9 mouse cellular contexts compared by ENCODE assay signal in the genomic region with DNA sequence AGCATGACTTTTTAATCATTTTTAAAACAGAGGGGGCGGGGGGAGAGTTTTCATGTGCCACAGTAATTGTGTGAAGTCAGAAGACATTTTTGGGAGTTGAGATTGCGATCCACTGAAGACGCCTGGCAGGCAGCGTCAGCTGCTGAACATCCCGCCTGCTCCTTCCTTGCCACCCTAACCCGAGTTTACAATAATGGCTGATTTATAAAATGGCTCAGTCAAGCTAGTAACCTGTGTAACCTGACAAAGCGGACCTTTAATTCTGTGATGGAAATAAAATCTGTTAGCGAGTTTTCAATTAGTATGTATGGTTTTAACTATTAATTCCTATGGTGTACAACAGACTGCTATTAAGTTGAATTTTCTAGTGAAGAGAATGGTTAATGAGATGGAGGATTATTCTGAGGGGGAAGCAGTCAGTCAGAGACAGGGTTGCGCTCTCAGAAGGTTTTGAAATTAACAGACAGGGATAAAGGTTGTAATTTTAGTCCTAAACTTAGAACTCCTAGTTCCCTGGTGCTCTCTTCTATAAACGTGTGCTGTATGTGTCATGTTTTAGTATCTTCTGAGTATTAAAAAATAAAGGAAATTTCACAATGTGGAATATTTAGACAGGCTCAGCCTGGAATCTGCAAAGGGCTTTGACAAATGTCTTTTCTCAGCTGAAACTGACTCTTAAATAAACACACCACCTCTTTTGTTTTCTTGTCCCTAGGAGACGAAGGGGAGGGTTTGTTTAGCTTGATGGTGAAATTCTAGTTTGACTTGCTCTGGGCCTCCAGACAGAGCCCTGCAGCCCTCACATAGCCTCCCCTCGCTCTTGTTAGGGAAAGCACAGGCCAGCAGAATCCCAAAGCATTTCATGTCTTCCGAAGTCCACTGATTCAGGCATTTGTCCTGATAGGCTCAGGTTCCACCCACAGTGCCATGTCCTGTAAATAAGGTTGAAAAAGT. TPM values are rescaled to one million over a fixed set of nuclear protein-coding genes. Genes with fewer than 3 reads are reported as not detected.
DNase-seq lines count a peak whose midpoint lies in the region; ATAC-seq and TF ChIP-seq lines count a peak whose summit lies in the region.
"Had no signal": no experiment of that assay in that cellular context is flagged by ENCODE, and none has a peak within 500 bp of the region (broad histone marks: within the 10 kb centered on the region; RNA-seq: fewer than 3 reads in every experiment).

No protein-coding gene starts in this region.

- peak; percentile 81 for DNase-seq in heart, adult 11 months
- no peak for DNase-seq in heart, postnatal 14 days
- no peak for DNase-seq in intestine, embryonic 14.5 days (ENCODE audit: low spot score)
- no peak for DNase-seq in right cerebral cortex, postnatal 25 days
- DNase-seq in B cell, adult 2 months = no peak
- no peak for DNase-seq in adrenal gland, postnatal 10 days

- H3K9me3 ChIP-seq in intestine, embryonic 14.5 days (ENCODE audit: control insufficient read depth, low read length) = no peaks in the 10 kb centered on the region

- no peak for TF ChIP-seq CTCF in bone marrow macrophage, adult 2 months (IDR thresholded peaks at IDR 0.05; ENCODE audit: low read depth, low read length)

- H3K27me3 ChIP-seq in intestine, embryonic 14.5 days (replicated peaks; ENCODE audit: control insufficient read depth, insufficient read depth, low read length) = no peaks in the 10 kb centered on the region

- no peak overlapping the region for H3K9ac ChIP-seq in intestine, embryonic 14.5 days (ENCODE audit: low read length)

- WGBS in intestine, embryonic 14.5 days = 40% methylated on average over 13 of the region's 13 CpGs
- 94% methylated on average over 13 of the region's 13 CpGs for WGBS in macrophage (ENCODE audit: missing documents)

- TF ChIP-seq POLR2A in bone marrow macrophage, adult 2 months (IDR thresholded peaks at IDR 0.05; ENCODE audit: borderline replicate concordance, low read depth, low read length) = no peak

- H3K4me1 ChIP-seq in bone marrow macrophage, adult 2 months (ENCODE audit: control insufficient read depth, insufficient read depth, low read length) = peaks cover 18% of the 10 kb centered on the region
- H3K4me1 ChIP-seq in intestine, embryonic 14.5 days (replicated peaks; ENCODE audit: control insufficient read depth, insufficient read depth, low read length) = peaks cover 24% of the 10 kb centered on the region

- H3K27ac ChIP-seq in bone marrow macrophage, adult 2 months (ENCODE audit: insufficient read depth, low read depth, low read length) = peak overlapping the region; percentile 63
- peak overlapping the region; percentile 55 for H3K27ac ChIP-seq in intestine, embryonic 14.5 days (ENCODE audit: low read depth)
- peak overlapping the region; percentile 47 for H3K27ac ChIP-seq in macrophage

- H3K4me2 ChIP-seq in intestine, embryonic 14.5 days (ENCODE audit: low read length) = no peak overlapping the region

- intact Hi-C loops in heart, postnatal 14 days (cut with DNase I) = loop anchor here (5.0 kb wide), 1 partner anchor 53 kb away; the partner anchor contains the start of gene Trp53bp2

- ATAC-seq in intestine, embryonic 14.5 days (replicated peaks; ENCODE audit: low FRiP score, low TSS enrichment, low read depth) = no peak

- peaks cover 41% of the 10 kb centered on the region for H3K36me3 ChIP-seq in intestine, embryonic 14.5 days (ENCODE audit: control insufficient read depth, insufficient read depth, low read length)
- H3K36me3 ChIP-seq in macrophage (ENCODE audit: inconsistent target) = peaks cover 7% of the 10 kb centered on the region; the same call in 1 of the 2 replicates

- no peaks in the 10 kb centered on the region for H3K79me2 ChIP-seq in macrophage (ENCODE audit: inconsistent target)

- no peak overlapping the region for H3K4me3 ChIP-seq in bone marrow macrophage, adult 2 months (ENCODE audit: insufficient read depth, low read length)
- H3K4me3 ChIP-seq in intestine, embryonic 14.5 days (ENCODE audit: low read depth, low read length) = no peak overlapping the region
- no peak overlapping the region for H3K4me3 ChIP-seq in macrophage (ENCODE audit: inconsistent target)
- H3K4me3 ChIP-seq: myocyte had no signal

RNA-seq across cellular contexts. Expression of gene Trp53bp2, which starts 51.6 kb away (rescaled TPM):
- 10 to 100 TPM; 12.6 to 15.5 TPM for total RNA-seq in heart, postnatal 14 days (2021)
- polyA plus RNA-seq in bone marrow macrophage, adult 2 months (2012; ENCODE audit: insufficient read depth, insufficient read length, missing spikeins) = 10.9 and 12.5 TPM in 2 replicates
- 26.9 and 27.5 TPM in 2 replicates for polyA plus RNA-seq in intestine, embryonic 14.5 days (2014; fragmentation: Nextera tagmentation; extraction: Ambion mirVana)
- 10 to 100 TPM in 25 of 26 experiments, 1 to 10 TPM in 1; 9.6 to 27.3 (median 18.4) TPM for total RNA-seq in macrophage (2018; cell fraction: chromatin; rRNA removed)
- total RNA-seq in macrophage (2018; cell fraction: cytosol; rRNA removed) = 10 to 100 TPM in 18 of 26 experiments, 1 to 10 TPM in 8; 8.3 to 16.7 (median 11.0) TPM
- 10 to 100 TPM; 10.9 to 25.2 (median 16.2) TPM for total RNA-seq in macrophage (2018; cell fraction: nucleus; rRNA removed)
- 7.8 to 17.9 TPM (median 9.2 TPM) in 3 replicates for polyA plus RNA-seq in macrophage (2018)
- total RNA-seq in adrenal gland, postnatal 10 days (2021) = 10 to 100 TPM; 21.2 to 21.9 TPM

RNA-seq across cellular contexts. Expression of gene Capn2, which starts 56.8 kb away (rescaled TPM):
- 10 to 100 TPM; 69.8 to 72.5 TPM for total RNA-seq in heart, postnatal 14 days (2021)
- 132 and 135 TPM in 2 replicates for polyA plus RNA-seq in bone marrow macrophage, adult 2 months (2012; ENCODE audit: insufficient read depth, insufficient read length, missing spikeins)
- polyA plus RNA-seq in intestine, embryonic 14.5 days (2014; fragmentation: Nextera tagmentation; extraction: Ambion mirVana) = 89.9 and 94.5 TPM in 2 replicates
- 100 to 1,000 TPM in 21 of 26 experiments, 10 to 100 TPM in 5; 84.5 to 828 (median 165) TPM for total RNA-seq in macrophage (2018; cell fraction: chromatin; rRNA removed)
- 100 to 1,000 TPM in 25 of 26 experiments, 10 to 100 TPM in 1; 96.0 to 197 (median 120) TPM for total RNA-seq in macrophage (2018; cell fraction: cytosol; rRNA removed)
- 100 to 1,000 TPM in 17 of 26 experiments, 10 to 100 TPM in 9; 65.4 to 316 (median 105) TPM for total RNA-seq in macrophage (2018; cell fraction: nucleus; rRNA removed)
- 94.4 to 189 TPM (median 167 TPM) in 3 replicates for polyA plus RNA-seq in macrophage (2018)
- total RNA-seq in adrenal gland, postnatal 10 days (2021) = 10 to 100 TPM; 79.3 to 94.3 TPM
